Mouse (Mus musculus) intestine, postnatal 0 days (tissue): ENCODE data around the gene 3110001I22Rik. TPM values are rescaled to one million over a fixed set of nuclear protein-coding genes. Genes with fewer than 3 reads are reported as not detected.

Experiments used
- ATAC-seq: fragments of 200-750 bp; cut with Nextera tagmentation; 2 replicates; pipeline ENCODE4 v1.8.0; 2017; ENCODE audit warnings: mild to moderate bottlenecking, moderate TSS enrichment, moderate library complexity
- H3K27ac ChIP-seq: fragments of 300-500 bp; sonication (generic); 2 replicates; pipeline ENCODE4 v1.5.1; 2014; ENCODE audit warnings: mild to moderate bottlenecking, low read depth, low read length, moderate library complexity
- H3K27me3 ChIP-seq: fragments of 300-500 bp; sonication (generic); replicated peaks from 2 replicates; pipeline ENCODE4 v1.6.1; 2014; ENCODE audit warnings: low read length, mixed read lengths; ENCODE audit not compliant: control insufficient read depth, insufficient read depth
- H3K36me3 ChIP-seq: fragments of 300-500 bp; sonication (generic); 2 replicates; pipeline ENCODE4 v1.6.1; 2014; ENCODE audit warnings: mild to moderate bottlenecking, moderate library complexity; ENCODE audit not compliant: control insufficient read depth, insufficient read depth
- H3K4me1 ChIP-seq: fragments of 300-500 bp; sonication (generic); replicated peaks from 2 replicates; pipeline ENCODE4 v1.6.1; 2014; ENCODE audit warnings: antibody characterized with exemption, low read length, mixed read lengths; ENCODE audit not compliant: control insufficient read depth, insufficient read depth
- H3K4me2 ChIP-seq: fragments of 300-500 bp; sonication (generic); replicated peaks from 2 replicates; pipeline ENCODE4 v1.6.1; 2014; ENCODE audit warnings: low read depth, mild to moderate bottlenecking, moderate library complexity
- H3K4me3 ChIP-seq: fragments of 300-500 bp; sonication (generic); 2 replicates; pipeline ENCODE4 v1.5.1; 2014; ENCODE audit warnings: low read depth, low read length
- H3K9ac ChIP-seq: fragments of 300-500 bp; sonication (generic); 2 replicates; pipeline ENCODE4 v1.6.1; 2014; ENCODE audit warnings: mild to moderate bottlenecking, low read depth, low read length
- H3K9me3 ChIP-seq: fragments of 300-500 bp; sonication (generic); 2 replicates; pipeline ENCODE4 v1.6.1; 2016; ENCODE audit warnings: mixed run types; ENCODE audit not compliant: control insufficient read depth
- CTCF ChIP-seq: sonication (generic); IDR thresholded peaks from 2 replicates; pipeline ENCODE4 v1.5.1; 2016; ENCODE audit warnings: low read depth, mild to moderate bottlenecking, control low read depth, antibody characterized with exemption, moderate library complexity
- WGBS: fragments of 180-500 bp; shearing (Covaris S2); extraction: QIAGEN DNeasy Blood & Tissue Kit; methylation state at CpG from one replicate; pipeline ENCODE4 v1.1.7; 2014; 5-methylcytosine and 5-hydroxymethylcytosine counted together
- polyA plus RNA-seq: library from polyadenylated mRNA; unstranded; fragments of >200 nt; fragmentation: Nextera tagmentation; extraction: Ambion mirVana; gene quantifications from 2 replicates; pipeline ENCODE4 v1.2.1, GENCODE M21; 2015

3110001I22Rik gene
- polyA plus RNA-seq, 1 experiment from 2014 or later: 2.5 TPM

DNA sequence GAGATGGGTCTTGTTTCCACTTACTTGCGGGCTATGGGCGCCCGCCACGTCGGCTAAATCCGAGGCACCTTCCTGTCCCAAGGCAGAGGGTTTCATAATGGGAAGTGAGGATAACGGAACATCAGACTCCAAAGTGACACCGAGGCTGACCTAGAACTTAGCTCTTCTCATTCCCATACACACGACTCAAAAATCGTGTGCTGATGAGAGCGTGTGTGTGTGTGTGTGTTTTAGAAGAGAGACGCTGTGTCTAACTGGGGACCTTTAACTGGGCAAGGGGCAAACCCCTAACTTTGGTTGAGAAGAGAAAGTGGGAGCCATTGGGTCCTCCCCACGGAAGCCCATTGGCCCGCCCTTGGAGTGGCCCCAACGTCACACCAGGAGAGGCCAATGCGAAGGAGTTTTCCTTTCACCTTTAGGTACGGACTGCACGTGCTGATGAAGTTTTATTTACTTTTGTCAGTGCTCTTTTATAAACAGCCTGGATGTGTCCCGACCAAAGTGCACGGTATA is 713 bp downstream of the 3110001I22Rik start:
- Histone ChIP-seq H3K27me3 (no peaks in the 10 kb centered on the region), H3K9me3 (no peaks in the 10 kb centered on the region), H3K4me3 (peak overlapping the region; percentile 94), H3K4me2 (peak overlapping the region; percentile 90), H3K4me1 (no peaks in the 10 kb centered on the region), H3K36me3 (peaks cover 12% of the 10 kb centered on the region), H3K27ac (peak overlapping the region; percentile 90), H3K9ac (peak overlapping the region; percentile 92)
- no peak for TF ChIP-seq CTCF
- under 1% methylated on average over 20 of the region's 20 CpGs for WGBS
- peak; percentile 89 for ATAC-seq

DNA sequence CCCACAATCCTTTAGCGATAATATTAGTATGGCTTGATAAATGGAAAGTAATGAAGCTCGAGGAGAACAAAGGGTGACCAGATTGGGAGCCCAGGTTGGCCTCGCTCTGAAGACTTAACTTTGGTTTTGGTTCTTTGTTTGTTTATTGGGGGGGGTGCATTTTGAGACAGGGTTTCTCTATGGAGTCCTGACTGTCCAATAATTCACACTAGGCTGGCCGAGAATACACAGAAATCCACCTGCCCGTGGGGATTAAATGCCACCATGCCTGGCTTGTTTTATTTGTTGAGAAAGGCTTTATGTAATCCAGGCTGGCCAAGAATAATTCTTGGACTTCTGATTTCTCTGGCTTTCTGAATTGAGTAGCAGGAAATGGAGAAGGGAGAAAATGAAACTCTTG is 1.4 kb downstream of the 3110001I22Rik start:
- WGBS: 63% methylated on average over 5 of the region's 5 CpGs

DNA sequence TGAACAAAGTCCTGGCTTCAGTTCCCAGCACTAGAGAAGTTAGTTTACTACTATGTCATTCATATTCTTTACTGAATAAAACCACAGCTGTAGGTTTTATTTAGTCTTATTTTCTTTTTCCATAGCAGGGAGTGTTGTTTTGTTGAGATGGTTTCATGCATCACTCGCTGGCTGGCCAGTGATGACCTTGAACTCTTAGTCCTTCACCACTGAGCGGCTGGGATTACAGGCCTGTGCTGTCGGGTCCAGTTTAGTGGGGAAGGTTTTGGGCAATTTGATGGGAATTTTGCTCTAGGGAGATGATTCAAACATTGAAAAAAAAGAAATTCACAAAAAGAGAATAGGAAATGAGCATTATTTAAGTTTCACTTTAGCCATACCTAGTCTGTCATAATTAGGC is 2.8 kb downstream of the 3110001I22Rik start:
- no peaks in the 10 kb centered on the region for H3K9me3 ChIP-seq
- no peak for TF ChIP-seq CTCF
- no peak overlapping the region for H3K4me3 ChIP-seq
- 88% methylated on average over 3 of the region's 3 CpGs for WGBS
- no peaks in the 10 kb centered on the region for H3K4me1 ChIP-seq
- no peak overlapping the region for H3K27ac ChIP-seq
- H3K36me3 ChIP-seq: peaks cover 18% of the 10 kb centered on the region
- no peaks in the 10 kb centered on the region for H3K27me3 ChIP-seq
- H3K4me2 ChIP-seq: no peak overlapping the region
- no peak for ATAC-seq
- H3K9ac ChIP-seq: no peak overlapping the region

More for the DNA sequence above, 1.4 kb downstream of the 3110001I22Rik start:
- ATAC-seq: no peak
- no peak overlapping the region for H3K9ac ChIP-seq
- H3K27me3 ChIP-seq: no peaks in the 10 kb centered on the region
- H3K27ac ChIP-seq: peak overlapping the region; percentile 24; the same call in 1 of the 2 replicates
- peak overlapping the region; percentile 90; the same call in 1 of the 2 replicates for H3K4me2 ChIP-seq
- no peaks in the 10 kb centered on the region for H3K4me1 ChIP-seq
- no peak for TF ChIP-seq CTCF
- H3K4me3 ChIP-seq: peak overlapping the region; percentile 94; the same call in 1 of the 2 replicates
- H3K36me3 ChIP-seq: peaks cover 18% of the 10 kb centered on the region
- H3K9me3 ChIP-seq: no peaks in the 10 kb centered on the region

DNA sequence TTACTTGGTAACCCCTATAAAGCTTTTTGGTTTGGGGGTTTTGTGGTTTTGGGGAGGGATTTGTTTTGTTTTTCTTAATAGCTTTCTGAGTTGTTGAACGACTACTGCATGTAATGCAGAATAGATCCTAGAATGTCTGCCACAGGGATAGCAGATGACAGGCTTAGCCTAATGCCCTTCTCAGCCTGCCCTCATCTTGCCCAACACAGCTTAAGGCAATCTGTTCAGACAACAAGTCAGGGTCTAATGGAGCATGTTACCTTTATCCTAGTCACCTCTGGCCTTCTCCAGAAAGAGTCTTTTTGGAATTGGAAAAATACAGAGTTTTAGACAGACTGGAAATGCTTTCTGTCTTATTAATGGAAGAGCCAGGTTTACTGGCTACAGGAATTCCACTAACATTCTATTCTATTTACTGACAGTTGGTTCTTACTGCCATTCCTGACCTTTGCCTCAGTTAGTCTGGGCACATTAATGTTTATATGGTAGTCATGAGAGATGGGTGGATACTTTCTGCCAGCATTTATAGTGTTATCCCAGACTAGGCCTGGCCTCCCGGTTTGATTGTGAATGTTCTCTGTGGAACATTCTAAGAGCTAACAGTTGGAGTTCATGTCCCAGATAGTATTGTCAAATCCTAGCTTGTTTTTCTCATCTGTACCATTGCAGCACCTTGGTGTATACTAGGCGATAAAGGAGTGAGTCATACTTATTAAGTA is 7.0 kb downstream of the 3110001I22Rik start:
- 66% methylated on average over 3 of the region's 3 CpGs for WGBS
- peak overlapping the region; percentile 50 for H3K27ac ChIP-seq
- no peak overlapping the region for H3K9ac ChIP-seq
- peaks cover 21% of the 10 kb centered on the region for H3K36me3 ChIP-seq
- ATAC-seq: peak; percentile 82
- no peaks in the 10 kb centered on the region for H3K27me3 ChIP-seq
- TF ChIP-seq CTCF: no peak
- H3K4me2 ChIP-seq: no peak overlapping the region
- H3K4me3 ChIP-seq: no peak overlapping the region
- no peaks in the 10 kb centered on the region for H3K9me3 ChIP-seq
- no peaks in the 10 kb centered on the region for H3K4me1 ChIP-seq

DNA sequence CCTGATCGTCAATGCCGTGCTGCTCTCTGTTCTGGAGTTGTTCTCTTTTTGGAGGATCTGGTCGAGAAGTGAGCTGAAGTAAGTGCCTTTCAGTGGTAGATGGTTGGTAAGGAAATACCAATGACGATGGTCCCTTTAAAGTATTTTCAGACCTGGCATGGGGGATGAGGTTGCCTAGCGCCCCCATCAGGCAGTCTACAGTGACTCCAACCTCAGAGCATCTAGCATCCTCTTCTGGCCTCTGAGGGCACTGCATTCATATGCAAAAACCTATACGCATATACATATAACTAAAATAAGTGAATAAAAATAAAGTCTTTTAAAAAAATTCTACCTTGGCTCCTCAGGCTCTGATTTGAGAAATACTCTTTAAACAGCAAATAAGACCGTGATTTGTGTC is 27.3 kb downstream of the 3110001I22Rik start:
- WGBS: 91% methylated on average over 7 of the region's 7 CpGs
- no peaks in the 10 kb centered on the region for H3K4me1 ChIP-seq
- no peak overlapping the region for H3K27ac ChIP-seq
- no peak for ATAC-seq
- no peak overlapping the region for H3K4me3 ChIP-seq
- TF ChIP-seq CTCF: peak; percentile 64
- H3K4me2 ChIP-seq: no peak overlapping the region
- H3K9ac ChIP-seq: no peak overlapping the region
- peaks cover 69% of the 10 kb centered on the region for H3K36me3 ChIP-seq
- no peaks in the 10 kb centered on the region for H3K9me3 ChIP-seq
- no peaks in the 10 kb centered on the region for H3K27me3 ChIP-seq

DNA sequence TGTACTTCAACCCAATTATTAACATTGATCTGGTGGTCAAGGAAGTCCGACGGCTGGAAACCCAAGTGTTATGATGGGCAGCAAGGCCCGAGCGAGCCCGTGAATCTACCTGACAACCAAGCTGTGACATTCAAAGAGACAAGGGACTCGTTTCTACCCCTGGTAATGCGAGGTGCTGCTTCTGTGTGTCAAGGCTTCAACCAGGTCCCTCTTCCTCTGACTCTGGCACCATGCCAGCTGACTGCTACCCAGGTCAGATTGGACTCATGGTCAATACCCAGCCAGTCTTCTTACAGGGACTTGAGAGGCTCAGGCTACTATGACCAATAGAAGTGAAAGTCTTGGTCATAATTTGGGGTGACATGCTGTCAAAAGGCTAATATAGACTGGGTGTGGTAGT is 30.5 kb downstream of the 3110001I22Rik start:
- H3K4me3 ChIP-seq: no peak overlapping the region
- 92% methylated on average over 7 of the region's 7 CpGs for WGBS
- no peak overlapping the region for H3K4me2 ChIP-seq
- no peaks in the 10 kb centered on the region for H3K9me3 ChIP-seq
- no peaks in the 10 kb centered on the region for H3K27me3 ChIP-seq
- H3K4me1 ChIP-seq: no peaks in the 10 kb centered on the region
- no peak overlapping the region for H3K9ac ChIP-seq
- H3K36me3 ChIP-seq: peaks cover 61% of the 10 kb centered on the region
- no peak for ATAC-seq
- TF ChIP-seq CTCF: no peak
- no peak overlapping the region for H3K27ac ChIP-seq
